Mouse (Mus musculus) embryonic facial prominence, embryonic 10.5 days (tissue): ENCODE measurements around the gene Mindy2. TPM values are rescaled to one million over a fixed set of nuclear protein-coding genes. Genes with fewer than 3 reads are reported as not detected.

Experiments used
- DNase-seq: peaks from one replicate; pipeline ENCODE4 v3.0.0-alpha.2; 2017; ENCODE audit warnings: low spot score
- H3K27ac ChIP-seq: fragments of 300-500 bp; sonication (generic); replicated peaks from 2 replicates; pipeline ENCODE4 v1.5.1; 2016; ENCODE audit warnings: mild to moderate bottlenecking
- H3K27me3 ChIP-seq: fragments of 300-500 bp; sonication (generic); replicated peaks from 2 replicates; pipeline ENCODE4 v1.6.1; 2016; ENCODE audit warnings: low read depth, mild to moderate bottlenecking; ENCODE audit not compliant: poor library complexity, severe bottlenecking
- H3K36me3 ChIP-seq: fragments of 300-500 bp; sonication (generic); replicated peaks from 2 replicates; pipeline ENCODE4 v1.6.1; 2016; ENCODE audit warnings: mild to moderate bottlenecking, moderate library complexity
- H3K4me1 ChIP-seq: fragments of 300-500 bp; sonication (generic); 2 replicates; pipeline ENCODE4 v1.6.1; 2016
- H3K4me3 ChIP-seq: fragments of 300-500 bp; sonication (generic); 2 replicates; pipeline ENCODE4 v1.5.1; 2016; ENCODE audit warnings: mild to moderate bottlenecking, moderate library complexity
- H3K9me3 ChIP-seq: fragments of 300-500 bp; sonication (generic); 2 replicates; pipeline ENCODE4 v1.6.1; 2016; ENCODE audit warnings: mild to moderate bottlenecking
- WGBS: fragments of 180-500 bp; shearing (Covaris S2); methylation state at CpG from one replicate; pipeline ENCODE4 v1.1.7; 2016; 5-methylcytosine and 5-hydroxymethylcytosine counted together
- polyA plus RNA-seq: library from polyadenylated mRNA; unstranded; fragments of >200 nt; fragmentation: Nextera tagmentation; extraction: Ambion mirVana; gene quantifications from 2 replicates; pipeline ENCODE4 v1.2.1, GENCODE M21; 2016

Gene Mindy2
- polyA plus RNA-seq, 1 experiment from 2014 or later = 4.0 TPM

DNA sequence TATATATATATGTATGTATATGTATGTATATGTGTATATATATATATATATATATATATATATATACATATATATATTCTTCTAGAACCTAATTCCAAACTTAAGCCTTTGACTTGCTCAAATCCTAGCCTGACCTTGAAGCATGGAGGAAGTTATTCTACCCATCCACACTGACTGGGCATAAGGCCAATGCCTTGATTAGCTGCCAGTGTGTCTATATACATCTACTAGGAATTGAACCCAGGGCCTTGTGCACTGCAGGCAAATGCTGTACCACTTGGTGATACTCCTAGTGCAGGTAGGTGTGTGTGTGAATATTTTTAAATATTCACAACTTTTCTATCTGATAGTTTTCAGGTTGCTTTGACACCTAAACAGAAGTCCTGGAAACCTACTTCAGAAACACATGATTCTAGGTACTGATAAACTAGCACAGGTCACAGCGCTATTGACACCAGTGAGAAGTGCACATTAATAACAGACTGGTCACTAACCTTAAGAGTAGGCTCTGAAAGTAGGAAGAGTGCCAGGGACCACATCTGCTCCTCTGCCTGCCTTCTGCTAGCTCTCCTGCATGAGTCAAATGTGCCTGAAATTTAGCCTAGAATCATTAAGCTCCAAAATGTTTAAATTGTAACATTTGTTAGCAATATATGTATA is 54.7 kb downstream of the Mindy2 start:
- no peaks in the 10 kb centered on the region for H3K4me1 ChIP-seq
- H3K27me3 ChIP-seq = no peaks in the 10 kb centered on the region
- 96% methylated on average over 1 of the region's 1 CpGs for WGBS
- no peak overlapping the region for H3K4me3 ChIP-seq
- no peaks in the 10 kb centered on the region for H3K9me3 ChIP-seq
- H3K27ac ChIP-seq = no peak overlapping the region
- DNase-seq = no peak
- peaks cover 15% of the 10 kb centered on the region for H3K36me3 ChIP-seq

DNA sequence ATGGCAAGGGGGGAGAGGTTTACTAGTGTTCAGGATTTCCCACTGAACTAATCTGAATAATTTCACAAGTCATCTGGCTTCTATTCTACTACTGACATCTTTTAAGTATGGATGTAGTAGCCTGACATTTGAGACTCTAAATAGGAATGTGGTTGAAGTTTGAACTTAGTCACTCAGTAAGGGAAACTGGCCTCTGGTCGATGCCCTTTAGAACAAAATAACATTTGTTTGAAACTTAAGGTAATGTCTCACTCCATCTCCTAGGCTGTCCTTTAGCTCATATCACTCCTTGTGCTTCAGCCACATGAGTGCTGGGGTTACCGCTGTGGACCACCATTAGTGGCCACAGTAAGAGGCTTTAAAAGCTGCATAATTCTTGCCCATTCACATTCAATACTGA is 58.7 kb downstream of the Mindy2 start:
- Histone ChIP-seq H3K27ac (no peak overlapping the region), H3K4me1 (no peaks in the 10 kb centered on the region), H3K27me3 (no peaks in the 10 kb centered on the region), H3K4me3 (no peak overlapping the region), H3K9me3 (no peaks in the 10 kb centered on the region), H3K36me3 (peaks cover 37% of the 10 kb centered on the region)
- DNase-seq = no peak
- 89% methylated on average over 2 of the region's 2 CpGs for WGBS

DNA sequence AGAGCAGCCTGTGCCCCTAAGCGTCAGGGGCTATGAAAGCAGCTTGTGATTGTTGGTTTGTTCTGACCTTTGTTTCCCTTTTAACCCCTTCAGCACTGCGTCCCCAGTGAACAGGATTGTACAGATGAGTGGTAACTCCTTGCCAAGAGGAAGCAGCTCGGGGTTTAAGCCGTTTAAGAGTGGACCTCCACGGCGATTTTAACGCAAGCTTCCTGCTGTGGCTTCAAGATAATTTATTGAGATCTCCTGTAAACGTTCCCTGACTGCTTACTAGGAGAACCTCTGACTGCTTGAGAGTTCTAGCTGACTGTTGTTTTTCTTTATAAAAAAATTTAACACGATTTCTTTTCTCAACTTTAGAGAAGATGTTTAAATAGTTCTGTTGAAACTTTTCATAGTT is 65.5 kb downstream of the Mindy2 start:
- no peaks in the 10 kb centered on the region for H3K9me3 ChIP-seq
- no peak for DNase-seq
- WGBS = 85% methylated on average over 9 of the region's 9 CpGs
- H3K36me3 ChIP-seq = peaks cover 95% of the 10 kb centered on the region
- H3K27ac ChIP-seq = no peak overlapping the region
- H3K27me3 ChIP-seq = no peaks in the 10 kb centered on the region
- no peak overlapping the region for H3K4me3 ChIP-seq
- H3K4me1 ChIP-seq = no peaks in the 10 kb centered on the region

DNA sequence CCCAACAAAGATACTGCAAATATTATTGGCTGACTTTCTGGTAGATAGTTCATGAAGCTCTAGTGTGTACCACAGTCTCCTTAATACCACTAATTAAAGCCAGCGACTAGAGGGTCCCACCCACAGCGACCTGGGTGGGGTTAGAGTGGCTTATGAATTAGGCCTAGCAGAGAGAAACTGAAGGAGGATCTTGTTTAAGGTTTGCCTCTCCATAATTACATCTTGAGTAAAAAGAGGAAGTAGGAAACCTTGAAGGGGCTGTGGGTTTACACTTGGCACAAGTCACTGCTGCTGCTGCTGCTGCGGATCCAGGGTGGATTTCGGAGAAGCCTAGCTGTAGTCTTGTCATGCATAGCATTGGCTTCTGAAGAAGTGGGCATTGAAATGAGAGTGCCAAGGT is 66.2 kb downstream of the Mindy2 start:
- Histone ChIP-seq H3K36me3 (peaks cover 96% of the 10 kb centered on the region), H3K27me3 (no peaks in the 10 kb centered on the region), H3K4me3 (no peak overlapping the region), H3K9me3 (no peaks in the 10 kb centered on the region), H3K27ac (no peak overlapping the region), H3K4me1 (no peaks in the 10 kb centered on the region)
- 91% methylated on average over 4 of the region's 4 CpGs for WGBS
- DNase-seq = no peak

DNA sequence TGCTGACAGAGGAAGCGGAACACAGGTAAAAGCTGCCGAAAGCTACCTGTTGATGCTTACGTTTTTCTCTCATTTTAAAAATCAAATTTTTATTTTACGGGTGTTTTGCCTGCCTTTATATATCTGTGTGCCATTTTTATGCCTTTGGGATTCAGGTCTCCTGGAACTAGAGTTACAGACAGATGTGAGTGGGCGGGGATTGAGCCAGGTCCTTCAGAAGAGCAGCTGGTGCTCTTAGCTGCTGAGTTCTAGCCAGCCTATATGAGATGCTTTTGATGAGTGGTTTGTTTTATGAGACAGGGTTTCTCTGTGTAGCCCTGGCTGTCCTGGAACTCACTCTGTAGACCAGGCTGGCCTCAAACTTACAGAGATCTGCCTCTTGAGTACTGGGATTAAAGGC is 69.8 kb downstream of the Mindy2 start:
- Histone ChIP-seq H3K27me3 (no peaks in the 10 kb centered on the region), H3K4me1 (no peaks in the 10 kb centered on the region), H3K27ac (no peak overlapping the region), H3K4me3 (no peak overlapping the region), H3K36me3 (peaks cover 98% of the 10 kb centered on the region), H3K9me3 (no peaks in the 10 kb centered on the region)
- WGBS = 93% methylated on average over 5 of the region's 5 CpGs
- DNase-seq = no peak

DNA sequence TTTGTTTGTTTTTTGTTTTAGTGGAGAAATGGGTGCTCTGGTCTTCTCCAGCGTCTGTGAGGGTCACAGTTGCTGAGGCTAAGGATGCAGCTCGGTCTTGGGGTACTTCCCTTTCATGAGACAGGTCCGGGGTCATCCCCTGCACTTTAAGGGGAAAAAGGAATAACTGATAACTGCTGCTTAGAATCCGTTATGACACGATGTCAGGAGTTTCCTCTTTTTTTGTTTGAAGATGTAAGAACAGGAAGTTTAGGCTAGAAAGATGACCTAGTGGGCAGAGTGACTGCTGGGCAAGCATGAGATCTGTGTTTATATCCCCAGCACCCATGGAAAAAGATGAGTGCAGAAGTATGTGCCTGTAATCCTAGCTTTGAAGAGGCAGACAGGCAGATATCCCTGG is 71.8 kb downstream of the Mindy2 start:
- Histone ChIP-seq H3K36me3 (peaks cover 98% of the 10 kb centered on the region), H3K4me1 (no peaks in the 10 kb centered on the region), H3K27ac (no peak overlapping the region), H3K9me3 (no peaks in the 10 kb centered on the region), H3K4me3 (no peak overlapping the region), H3K27me3 (no peaks in the 10 kb centered on the region)
- no peak for DNase-seq
- 89% methylated on average over 5 of the region's 5 CpGs for WGBS

DNA sequence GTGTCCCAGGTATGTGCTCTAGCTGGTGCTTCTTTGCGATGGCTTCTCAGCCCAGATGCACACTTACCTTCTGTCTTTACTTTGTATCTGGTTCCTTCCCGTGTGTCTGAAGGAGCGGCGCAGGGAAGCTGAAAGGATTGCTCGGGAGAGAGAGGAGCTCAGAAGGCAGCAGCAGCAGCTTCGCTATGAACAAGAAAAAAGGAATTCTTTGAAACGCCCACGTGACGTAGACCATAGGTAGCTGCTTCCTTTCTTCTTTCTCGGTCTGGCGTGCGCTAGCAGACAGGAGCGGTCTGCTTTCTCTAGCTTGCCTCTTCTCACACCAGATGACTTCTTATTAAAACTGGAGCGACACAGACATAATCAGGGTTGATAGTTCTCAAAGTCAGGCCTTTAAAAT is 72.3 kb downstream of the Mindy2 start:
- Histone ChIP-seq H3K27me3 (no peaks in the 10 kb centered on the region), H3K4me1 (no peaks in the 10 kb centered on the region), H3K4me3 (no peak overlapping the region), H3K36me3 (peaks cover 98% of the 10 kb centered on the region), H3K27ac (no peak overlapping the region), H3K9me3 (no peaks in the 10 kb centered on the region)
- DNase-seq = no peak
- 91% methylated on average over 14 of the region's 14 CpGs for WGBS

DNA sequence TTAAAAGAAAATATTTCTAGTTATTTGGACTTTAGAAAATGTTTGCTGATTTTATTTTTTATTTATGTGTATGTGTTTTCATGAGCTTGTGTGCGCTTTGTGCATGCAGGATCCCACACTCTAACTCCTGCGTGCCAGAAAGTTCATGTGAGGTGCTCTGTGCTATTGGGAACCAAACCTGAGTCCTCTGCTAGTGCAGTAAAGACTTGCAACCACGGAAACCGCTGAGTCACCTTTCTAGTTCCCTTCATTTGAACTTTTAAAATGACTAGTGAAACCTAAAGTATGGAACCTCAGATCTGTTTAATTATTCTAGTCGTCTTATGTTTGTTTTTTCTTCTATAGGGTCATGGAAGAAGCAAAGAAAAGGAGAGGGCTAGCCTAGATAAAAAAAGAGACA is 76.0 kb downstream of the Mindy2 start:
- DNase-seq = no peak
- 88% methylated on average over 5 of the region's 5 CpGs for WGBS
- H3K27me3 ChIP-seq = no peaks in the 10 kb centered on the region
- peaks cover 97% of the 10 kb centered on the region for H3K36me3 ChIP-seq
- H3K4me3 ChIP-seq = no peak overlapping the region
- H3K4me1 ChIP-seq = no peaks in the 10 kb centered on the region
- H3K27ac ChIP-seq = no peak overlapping the region
- no peaks in the 10 kb centered on the region for H3K9me3 ChIP-seq

DNA sequence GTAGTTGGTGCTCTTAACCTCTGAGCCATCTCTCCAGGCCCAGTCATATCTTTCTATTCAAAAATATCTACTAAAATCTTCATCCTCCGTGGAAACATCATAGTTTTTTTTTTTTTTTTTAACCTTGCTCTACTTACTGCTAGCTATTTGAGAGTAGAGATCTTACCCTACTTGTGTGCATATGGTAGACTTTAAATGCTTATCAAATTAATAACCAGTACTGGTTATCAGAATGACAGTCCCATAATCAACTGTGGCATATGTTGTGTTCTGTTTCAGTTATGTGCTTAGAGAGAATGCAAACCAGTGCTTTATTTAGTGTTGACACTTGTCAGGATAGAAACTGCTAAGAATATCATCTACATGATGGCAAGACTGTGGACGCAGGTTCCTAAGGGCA is 78.9 kb downstream of the Mindy2 start:
- no peaks in the 10 kb centered on the region for H3K9me3 ChIP-seq
- no peak overlapping the region for H3K4me3 ChIP-seq
- no peaks in the 10 kb centered on the region for H3K27me3 ChIP-seq
- H3K27ac ChIP-seq = no peak overlapping the region
- no peaks in the 10 kb centered on the region for H3K4me1 ChIP-seq
- no peak for DNase-seq
- 93% methylated on average over 2 of the region's 2 CpGs for WGBS
- H3K36me3 ChIP-seq = peaks cover 98% of the 10 kb centered on the region

DNA sequence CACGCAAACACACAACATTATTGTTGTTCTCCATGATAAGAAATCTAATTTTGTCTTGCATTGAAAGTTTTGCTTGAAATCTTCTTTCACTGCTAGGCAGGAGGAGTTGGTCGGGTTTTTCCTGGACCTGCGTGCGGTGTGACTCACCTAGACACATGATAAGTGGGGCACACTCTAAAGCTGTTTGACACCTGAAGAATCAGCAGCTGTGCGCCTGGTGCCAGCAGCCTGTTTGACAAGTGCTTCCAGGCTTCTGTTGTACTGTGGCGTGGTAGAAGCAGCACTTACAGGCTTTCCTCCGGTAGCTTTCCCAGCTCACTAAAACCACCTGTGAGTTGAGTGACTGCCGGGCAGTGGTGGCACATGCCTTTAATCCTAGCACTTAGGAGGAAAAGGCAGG is 86.6 kb downstream of the Mindy2 start:
- H3K4me1 ChIP-seq = no peaks in the 10 kb centered on the region
- no peak overlapping the region for H3K4me3 ChIP-seq
- peaks cover 62% of the 10 kb centered on the region for H3K36me3 ChIP-seq
- H3K9me3 ChIP-seq = no peaks in the 10 kb centered on the region
- no peak for DNase-seq
- no peaks in the 10 kb centered on the region for H3K27me3 ChIP-seq
- WGBS = 93% methylated on average over 8 of the region's 8 CpGs
- H3K27ac ChIP-seq = no peak overlapping the region

DNA sequence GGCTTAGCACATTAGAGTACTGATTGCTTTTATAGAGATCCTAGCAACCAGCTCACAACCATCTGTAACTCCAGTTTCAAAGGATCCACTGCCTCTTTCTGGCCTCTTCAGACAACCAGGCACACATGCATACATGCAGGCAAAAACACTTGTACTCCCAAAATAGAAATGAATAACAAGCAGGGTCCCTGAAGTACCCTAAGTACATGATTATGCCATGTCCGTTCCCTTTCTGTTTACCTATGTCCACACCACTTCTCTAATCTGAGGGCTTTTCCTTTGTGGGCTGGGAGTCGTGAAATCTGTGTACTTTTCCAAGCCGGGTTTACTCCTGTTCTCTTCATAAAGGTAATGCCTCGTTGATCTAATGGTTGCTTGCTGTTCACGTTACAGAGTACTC is 89.3 kb downstream of the Mindy2 start:
- Histone ChIP-seq H3K4me1 (no peaks in the 10 kb centered on the region), H3K4me3 (no peak overlapping the region), H3K27me3 (no peaks in the 10 kb centered on the region), H3K27ac (no peak overlapping the region), H3K9me3 (no peaks in the 10 kb centered on the region), H3K36me3 (peaks cover 48% of the 10 kb centered on the region)
- no peak for DNase-seq
- 89% methylated on average over 5 of the region's 5 CpGs for WGBS

DNA sequence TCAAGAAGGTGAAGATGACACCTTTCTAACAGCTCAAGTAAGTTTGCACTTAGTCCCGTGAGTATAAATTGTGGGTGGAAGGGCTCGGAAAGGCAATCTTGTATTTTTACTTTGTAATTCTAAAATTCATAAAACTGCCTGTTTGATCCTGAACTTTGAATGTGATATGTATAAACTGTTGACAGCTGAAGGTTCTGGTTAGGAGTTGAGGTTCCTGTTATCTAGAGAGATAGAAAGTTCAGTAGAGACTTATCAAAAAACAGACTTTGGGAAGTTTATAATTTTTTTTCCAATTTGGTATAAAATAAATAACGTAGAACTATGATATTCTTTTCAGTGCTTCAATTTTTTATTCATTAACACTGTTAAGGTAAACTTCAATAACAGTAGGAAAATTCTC is 94.1 kb downstream of the Mindy2 start:
- peaks cover 57% of the 10 kb centered on the region for H3K36me3 ChIP-seq
- H3K4me1 ChIP-seq = no peaks in the 10 kb centered on the region
- H3K27me3 ChIP-seq = no peaks in the 10 kb centered on the region
- H3K9me3 ChIP-seq = no peaks in the 10 kb centered on the region
- no peak overlapping the region for H3K4me3 ChIP-seq
- WGBS = 94% methylated on average over 3 of the region's 3 CpGs
- no peak overlapping the region for H3K27ac ChIP-seq
- no peak for DNase-seq

DNA sequence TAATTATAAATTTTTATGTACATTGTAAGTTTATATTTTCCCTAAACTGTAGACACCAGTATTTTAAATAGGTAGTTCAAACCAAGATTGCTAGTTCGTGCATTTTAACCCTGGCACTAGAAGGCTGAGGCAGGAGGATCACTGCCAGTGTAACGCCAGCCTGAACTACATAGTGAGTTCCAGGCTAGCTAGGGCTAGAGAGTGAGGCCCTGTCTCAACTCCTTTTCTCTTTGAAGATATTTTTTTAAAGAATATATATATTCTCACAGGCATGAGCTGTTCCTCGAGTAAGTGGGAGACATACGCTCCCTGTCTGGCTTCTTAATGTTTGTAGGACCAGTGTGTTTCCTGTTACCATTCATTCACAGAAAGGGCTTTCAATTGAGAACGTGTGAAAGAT is 100.2 kb downstream of the Mindy2 start:
- Histone ChIP-seq H3K36me3 (peaks cover 67% of the 10 kb centered on the region), H3K9me3 (peaks cover 16% of the 10 kb centered on the region; the same call in 1 of the 2 replicates), H3K27ac (no peak overlapping the region), H3K4me1 (no peaks in the 10 kb centered on the region), H3K4me3 (no peak overlapping the region), H3K27me3 (no peaks in the 10 kb centered on the region)
- no peak for DNase-seq
- 90% methylated on average over 5 of the region's 5 CpGs for WGBS

DNA sequence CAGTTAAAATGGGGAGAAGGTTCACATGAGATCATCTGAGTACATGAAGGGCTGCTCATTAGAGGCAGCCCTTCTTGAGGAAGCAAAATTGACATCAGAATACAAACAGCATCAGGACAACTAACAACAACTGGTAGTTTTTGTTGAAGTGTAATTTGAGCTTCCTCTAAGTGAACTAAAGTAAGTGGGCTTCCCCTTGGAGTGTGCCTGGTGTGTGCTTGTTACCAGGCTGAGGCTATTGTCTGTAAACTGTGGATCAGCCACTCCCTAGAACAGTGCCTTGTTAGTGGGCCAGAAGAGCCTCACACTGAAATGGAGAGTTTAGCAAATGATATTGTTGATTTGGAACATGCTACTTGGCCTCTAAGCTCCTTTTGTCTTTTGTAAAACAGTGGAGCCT is 101.5 kb downstream of the Mindy2 start:
- Histone ChIP-seq H3K9me3 (peaks cover 16% of the 10 kb centered on the region; the same call in 1 of the 2 replicates), H3K36me3 (peaks cover 68% of the 10 kb centered on the region), H3K27me3 (no peaks in the 10 kb centered on the region), H3K4me1 (no peaks in the 10 kb centered on the region), H3K27ac (no peak overlapping the region), H3K4me3 (no peak overlapping the region)
- DNase-seq = no peak
